Mouse (Mus musculus) forebrain, embryonic 11.5 days (tissue): ENCODE results near the gene Slc25a10. TPM values are rescaled to one million over a fixed set of nuclear protein-coding genes. Genes with fewer than 3 reads are reported as not detected.

ENCODE experiments used
- ATAC-seq: fragments of 200-750 bp; cut with Nextera tagmentation; replicated peaks from 2 replicates; pipeline ENCODE4 v1.8.0; 2017; ENCODE audit warnings: moderate TSS enrichment; ENCODE audit not compliant: low FRiP score
- DNase-seq: peaks from one replicate; pipeline ENCODE4 v3.0.0-alpha.2; 2017; ENCODE audit warnings: low spot score
- H3K27ac ChIP-seq: fragments of 300-500 bp; sonication (generic); 2 replicates; pipeline ENCODE4 v1.5.1; 2014; ENCODE audit warnings: low read depth, low read length
- H3K27me3 ChIP-seq: fragments of 300-500 bp; sonication (generic); 2 replicates; pipeline ENCODE4 v1.6.1; 2014; ENCODE audit warnings: mild to moderate bottlenecking, low read length, mixed read lengths; ENCODE audit not compliant: control insufficient read depth, insufficient read depth
- H3K36me3 ChIP-seq: fragments of 300-500 bp; sonication (generic); 2 replicates; pipeline ENCODE4 v1.6.1; 2014; ENCODE audit warnings: mild to moderate bottlenecking, low read length, moderate library complexity, mixed read lengths; ENCODE audit not compliant: control insufficient read depth, insufficient read depth
- H3K4me1 ChIP-seq: fragments of 300-500 bp; sonication (generic); replicated peaks from 2 replicates; pipeline ENCODE4 v1.6.1; 2014; ENCODE audit warnings: low read length, mixed read lengths; ENCODE audit not compliant: control insufficient read depth, insufficient read depth
- H3K4me2 ChIP-seq: fragments of 300-500 bp; sonication (generic); 2 replicates; pipeline ENCODE4 v1.6.1; 2014; ENCODE audit warnings: low read depth, mild to moderate bottlenecking, low read length, moderate library complexity, mixed read lengths; ENCODE audit not compliant: severe bottlenecking
- H3K4me3 ChIP-seq: fragments of 300-500 bp; sonication (generic); 2 replicates; pipeline ENCODE4 v1.5.1; 2014; ENCODE audit warnings: low read depth, low read length
- H3K9ac ChIP-seq: fragments of 300-500 bp; sonication (generic); 2 replicates; pipeline ENCODE4 v1.6.1; 2014; ENCODE audit warnings: low read length
- H3K9me3 ChIP-seq: fragments of 300-500 bp; sonication (generic); 2 replicates; pipeline ENCODE4 v1.6.1; 2016; ENCODE audit warnings: low read length, mixed read lengths; ENCODE audit not compliant: control insufficient read depth
- WGBS: fragments of 180-500 bp; shearing (Covaris S2); extraction: QIAGEN DNeasy Blood & Tissue Kit; methylation state at CpG from one replicate; pipeline ENCODE4 v1.1.7; 2014; 5-methylcytosine and 5-hydroxymethylcytosine counted together
- polyA plus RNA-seq: library from polyadenylated mRNA; unstranded; fragments of >200 nt; fragmentation: Nextera tagmentation; extraction: Ambion mirVana; gene quantifications from 2 replicates; pipeline ENCODE4 v1.2.1, GENCODE M21; 2014

The Slc25a10 gene
- polyA plus RNA-seq, 1 experiment from 2014 or later, result 50.9 TPM

DNA sequence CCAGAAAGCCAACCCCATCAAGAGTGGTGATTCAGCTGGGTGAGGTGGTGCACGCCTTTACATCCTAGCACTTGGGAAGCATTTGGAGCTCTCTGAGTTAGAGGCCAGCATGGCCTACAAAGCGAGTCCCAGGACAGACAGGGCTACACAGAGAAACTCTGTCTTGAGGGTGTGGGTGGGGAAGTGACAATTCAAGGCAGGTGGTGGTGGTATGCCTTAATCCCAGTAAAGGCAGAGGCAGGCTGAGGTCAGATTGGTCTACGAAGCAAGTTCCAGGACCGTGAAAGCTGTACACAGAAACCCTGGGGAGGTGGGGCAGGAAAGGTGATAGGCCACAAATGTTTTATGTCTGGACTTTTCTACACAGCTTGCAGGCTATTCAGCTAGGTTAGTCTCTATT is 36.7 kb upstream of the Slc25a10 start:
- H3K4me2 ChIP-seq, result no peak overlapping the region
- WGBS, result 93% methylated on average over 4 of the region's 4 CpGs
- no peaks in the 10 kb centered on the region for H3K9me3 ChIP-seq
- no peak overlapping the region for H3K9ac ChIP-seq
- no peaks in the 10 kb centered on the region for H3K27me3 ChIP-seq
- ATAC-seq, result no peak
- H3K4me1 ChIP-seq, result peaks cover 2% of the 10 kb centered on the region; the same call in 1 of the 2 replicates
- H3K36me3 ChIP-seq, result no peaks in the 10 kb centered on the region; the same call in 1 of the 2 replicates
- DNase-seq, result no peak
- no peak overlapping the region for H3K4me3 ChIP-seq
- no peak overlapping the region for H3K27ac ChIP-seq

DNA sequence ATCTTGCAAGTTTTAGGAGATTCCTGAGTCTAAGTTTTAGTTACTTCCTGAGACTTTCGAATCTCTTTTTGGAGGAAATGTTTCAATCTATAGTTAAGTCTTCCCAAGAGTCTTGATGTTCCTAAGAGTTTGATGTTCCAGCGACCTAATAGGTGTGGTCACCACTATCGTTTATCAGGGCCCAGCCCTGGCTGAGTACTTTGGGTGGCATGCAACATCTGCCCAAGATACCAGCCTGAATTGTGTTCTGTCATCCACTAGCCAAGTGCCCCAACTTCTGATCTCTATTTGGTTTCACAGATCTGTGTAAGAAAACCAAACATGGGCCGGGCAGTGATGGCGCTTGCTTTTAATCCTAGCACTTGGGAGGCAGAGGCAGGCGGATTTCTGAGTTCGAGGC is 36.2 kb upstream of the Slc25a10 start:
- 96% methylated on average over 7 of the region's 7 CpGs for WGBS
- H3K4me3 ChIP-seq, result no peak overlapping the region
- DNase-seq, result no peak

DNA sequence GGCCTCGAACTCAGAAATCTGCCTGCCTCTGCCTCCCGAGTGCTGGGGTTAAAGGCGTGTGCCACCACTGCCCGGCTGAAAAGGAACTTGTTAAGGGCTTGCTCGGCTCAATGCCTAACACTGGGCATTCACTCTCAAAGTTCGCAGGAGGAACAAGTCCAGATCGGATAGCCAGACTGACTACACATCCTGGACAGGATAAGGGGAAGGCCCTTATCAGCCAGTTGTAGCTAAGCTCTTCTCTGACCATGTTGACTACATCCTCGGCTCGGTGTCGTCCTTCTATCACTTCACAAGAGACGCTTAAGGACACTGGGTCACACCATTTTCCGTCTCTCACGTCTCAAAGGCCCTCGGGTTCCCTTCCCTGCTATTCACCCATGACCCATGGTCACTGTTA is 34.3 kb upstream of the Slc25a10 start:
- peaks cover 2% of the 10 kb centered on the region; the same call in 1 of the 2 replicates for H3K4me1 ChIP-seq
- WGBS, result 39% methylated on average over 14 of the region's 14 CpGs
- H3K27me3 ChIP-seq, result no peaks in the 10 kb centered on the region
- H3K27ac ChIP-seq, result 0 out of 2 replicates have a peak overlapping the region, but pooled peaks have one; percentile 25
- peaks cover 2% of the 10 kb centered on the region; the same call in 1 of the 2 replicates for H3K36me3 ChIP-seq
- H3K9ac ChIP-seq, result peak overlapping the region; percentile 95
- ATAC-seq (0 out of 2 replicates have a peak, but pooled peaks have one; percentile 10), DNase-seq (no peak)
- H3K4me3 ChIP-seq, result peak overlapping the region; percentile 88
- H3K4me2 ChIP-seq, result peak overlapping the region; percentile 94
- no peaks in the 10 kb centered on the region for H3K9me3 ChIP-seq

More for the DNA sequence above, 36.2 kb upstream of the Slc25a10 start:
- H3K36me3 ChIP-seq, result no peaks in the 10 kb centered on the region; the same call in 1 of the 2 replicates
- no peak for ATAC-seq
- H3K27me3 ChIP-seq, result no peaks in the 10 kb centered on the region
- peaks cover 2% of the 10 kb centered on the region; the same call in 1 of the 2 replicates for H3K4me1 ChIP-seq
- H3K27ac ChIP-seq, result no peak overlapping the region
- H3K9ac ChIP-seq, result no peak overlapping the region
- no peak overlapping the region for H3K4me2 ChIP-seq
- no peaks in the 10 kb centered on the region for H3K9me3 ChIP-seq

DNA sequence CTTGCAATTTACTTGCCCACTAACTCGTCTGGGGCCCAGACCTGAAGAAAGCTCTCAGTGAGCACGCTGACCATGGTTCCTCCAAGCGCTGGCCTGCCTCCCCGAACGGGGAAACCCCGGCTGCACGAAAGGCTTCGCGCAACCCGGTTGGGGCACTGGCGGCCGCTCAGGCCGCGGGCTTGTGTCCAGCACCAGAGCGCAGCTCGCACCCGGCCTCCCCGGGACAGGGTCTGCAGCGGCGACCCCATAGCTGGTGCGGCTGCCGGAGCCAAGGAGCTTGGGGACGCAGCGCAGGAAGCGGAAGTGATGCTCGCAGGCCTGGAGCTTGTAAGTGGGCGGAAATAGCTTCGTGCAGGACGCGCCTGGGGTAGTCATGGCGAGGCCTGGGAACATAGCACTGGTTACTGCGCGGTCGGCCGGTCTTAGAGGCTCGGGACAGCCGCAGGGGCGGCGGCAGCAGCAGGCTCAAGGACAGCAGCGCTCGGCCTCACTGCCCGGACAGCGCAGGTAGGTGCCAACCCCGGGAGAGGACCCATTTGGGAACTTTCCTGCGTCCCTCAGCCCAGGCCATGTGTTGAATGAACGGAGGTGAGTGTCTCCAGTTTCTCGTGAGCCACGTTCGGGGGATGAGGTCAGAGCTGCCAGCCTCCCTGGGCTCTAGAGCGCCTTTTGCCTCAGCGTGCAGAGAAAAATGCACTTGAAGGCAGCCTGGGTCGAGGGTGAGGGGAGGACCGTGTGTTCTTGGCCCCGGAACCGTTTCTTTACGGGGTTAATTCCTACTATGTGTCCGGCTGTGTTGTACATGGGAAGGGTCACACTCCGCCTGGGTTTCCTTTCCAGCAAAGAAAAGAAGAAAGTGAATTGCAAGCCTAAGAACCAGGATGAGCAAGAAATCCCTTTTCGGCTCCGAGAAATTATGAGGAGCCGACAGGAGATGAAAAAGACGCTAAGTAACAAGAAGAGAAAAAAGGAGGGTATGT is 33.6 kb upstream of the Slc25a10 start, which contains the start of the genes Oxld1 and Ccdc137:
TSS of gene Oxld1 (minus strand) at position 297 of the 980 bp plus-strand sequence.
TSS of gene Ccdc137 (plus strand) at position 344 of the 980 bp plus-strand sequence.
- peak within 1 kb of the TSS; percentile 88 for H3K4me3 ChIP-seq
- H3K9ac ChIP-seq, result peak within 1 kb of the TSS; percentile 95
- H3K4me1 ChIP-seq, result peaks cover 2% of the 10 kb centered on the region; the same call in 1 of the 2 replicates
- peak; percentile 88 for ATAC-seq
- peaks cover 2% of the 10 kb centered on the region; the same call in 1 of the 2 replicates for H3K36me3 ChIP-seq
- peak; percentile 88 for DNase-seq
- no peaks in the 10 kb centered on the region for H3K27me3 ChIP-seq
- 4% methylated on average over 62 of the region's 62 CpGs for WGBS
- H3K27ac ChIP-seq, result peak within 1 kb of the TSS; percentile 25; the same call in 1 of the 2 replicates
- no peaks in the 10 kb centered on the region for H3K9me3 ChIP-seq
- H3K4me2 ChIP-seq, result peak within 1 kb of the TSS; percentile 94

DNA sequence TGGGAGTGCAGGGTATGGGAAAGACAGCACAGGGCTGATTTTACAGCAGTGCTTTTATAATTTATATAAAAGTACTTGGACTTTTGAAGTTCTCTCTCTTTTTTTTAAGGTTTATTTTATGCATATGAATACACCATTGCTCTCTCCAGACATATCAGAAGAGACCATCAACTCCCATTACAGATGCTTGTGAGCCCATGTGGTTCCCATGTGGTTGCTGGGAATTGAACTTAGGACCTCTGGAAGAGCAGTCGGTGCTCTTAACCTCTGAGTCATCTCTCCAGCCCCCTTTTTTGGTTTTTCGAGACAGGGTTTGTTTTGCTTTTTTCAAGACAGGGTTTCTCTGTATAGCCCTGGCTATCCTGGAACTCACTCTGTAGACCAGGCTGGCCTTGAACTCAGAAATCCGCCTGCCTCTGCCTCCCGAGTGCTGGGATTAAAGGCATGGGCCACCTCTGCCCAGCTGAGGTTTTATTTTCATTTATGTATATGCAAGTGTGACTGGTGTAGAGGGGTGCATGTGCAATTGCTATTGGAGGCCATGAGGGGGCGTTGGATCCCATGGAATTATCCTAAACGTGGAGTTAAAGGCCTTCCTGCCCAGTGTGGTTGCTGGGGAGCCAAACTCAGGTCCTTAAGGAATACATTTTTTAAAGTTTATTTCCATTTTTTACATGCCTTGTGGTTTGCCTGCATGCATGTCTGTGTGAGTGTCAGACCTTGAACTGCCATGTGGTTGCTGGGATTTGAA is 32.6 kb upstream of the Slc25a10 start:
- no peaks in the 10 kb centered on the region for H3K27me3 ChIP-seq
- ATAC-seq, result no peak
- H3K4me2 ChIP-seq, result peak overlapping the region; percentile 94
- H3K4me3 ChIP-seq, result peak overlapping the region; percentile 88
- H3K9ac ChIP-seq, result peak overlapping the region; percentile 95
- peaks cover 2% of the 10 kb centered on the region; the same call in 1 of the 2 replicates for H3K36me3 ChIP-seq
- no peak overlapping the region for H3K27ac ChIP-seq
- no peak for DNase-seq
- no peaks in the 10 kb centered on the region for H3K9me3 ChIP-seq
- H3K4me1 ChIP-seq, result peaks cover 2% of the 10 kb centered on the region; the same call in 1 of the 2 replicates
- WGBS, result 71% methylated on average over 6 of the region's 6 CpGs

DNA sequence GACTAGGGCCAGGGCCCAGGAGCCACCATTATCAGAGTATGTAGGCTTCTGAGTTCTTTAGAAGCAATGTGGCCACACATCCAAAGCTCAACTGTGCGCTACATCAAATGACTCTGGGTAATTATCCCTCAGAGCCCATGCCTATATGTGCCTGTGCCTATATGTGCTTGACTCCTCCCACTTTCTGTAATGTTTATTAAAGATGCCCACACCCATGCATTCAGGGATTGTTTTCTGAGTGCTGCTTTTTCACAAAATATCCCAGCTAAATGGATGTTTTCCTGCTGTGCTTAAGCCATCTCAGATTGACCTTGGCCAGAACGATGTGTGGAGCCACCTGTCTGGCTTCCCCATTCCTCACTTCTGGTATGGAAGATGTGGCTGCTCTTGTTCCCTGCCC is 28.1 kb upstream of the Slc25a10 start:
- H3K27me3 ChIP-seq, result no peaks in the 10 kb centered on the region
- no peak overlapping the region for H3K27ac ChIP-seq
- DNase-seq (no peak), ATAC-seq (no peak)
- no peak overlapping the region for H3K9ac ChIP-seq
- peaks cover 13% of the 10 kb centered on the region for H3K4me1 ChIP-seq
- peaks cover 2% of the 10 kb centered on the region; the same call in 1 of the 2 replicates for H3K36me3 ChIP-seq
- 96% methylated on average over 2 of the region's 2 CpGs for WGBS
- no peaks in the 10 kb centered on the region for H3K9me3 ChIP-seq
- no peak overlapping the region for H3K4me3 ChIP-seq
- no peak overlapping the region for H3K4me2 ChIP-seq

DNA sequence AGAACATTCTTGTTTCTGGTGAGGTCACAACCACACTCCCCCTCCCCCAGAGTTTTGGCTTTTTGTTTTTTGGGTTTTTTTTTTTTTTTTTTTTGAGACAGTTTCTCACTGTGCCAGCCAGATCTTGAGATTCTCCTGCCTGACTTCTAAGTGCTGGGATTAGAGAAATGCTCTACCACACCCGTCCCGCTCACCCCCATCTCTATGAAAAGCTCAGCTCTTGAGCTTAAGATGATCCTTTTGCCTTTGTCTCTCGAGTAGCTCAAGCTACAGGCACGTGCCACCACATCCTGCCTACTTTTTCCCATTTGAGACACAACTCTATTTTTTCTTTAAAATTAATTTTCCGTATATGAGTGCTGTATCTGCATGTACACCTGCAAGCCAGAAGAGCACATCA is 27.3 kb upstream of the Slc25a10 start:
- no peak for DNase-seq
- no peak overlapping the region for H3K27ac ChIP-seq
- H3K36me3 ChIP-seq, result peaks cover 2% of the 10 kb centered on the region; the same call in 1 of the 2 replicates
- no peak overlapping the region for H3K4me2 ChIP-seq
- no peaks in the 10 kb centered on the region for H3K9me3 ChIP-seq
- H3K4me1 ChIP-seq, result peaks cover 11% of the 10 kb centered on the region
- H3K27me3 ChIP-seq, result no peaks in the 10 kb centered on the region
- no peak overlapping the region for H3K4me3 ChIP-seq
- no peak overlapping the region for H3K9ac ChIP-seq
- WGBS, result 85% methylated on average over 5 of the region's 5 CpGs
- ATAC-seq, result no peak

DNA sequence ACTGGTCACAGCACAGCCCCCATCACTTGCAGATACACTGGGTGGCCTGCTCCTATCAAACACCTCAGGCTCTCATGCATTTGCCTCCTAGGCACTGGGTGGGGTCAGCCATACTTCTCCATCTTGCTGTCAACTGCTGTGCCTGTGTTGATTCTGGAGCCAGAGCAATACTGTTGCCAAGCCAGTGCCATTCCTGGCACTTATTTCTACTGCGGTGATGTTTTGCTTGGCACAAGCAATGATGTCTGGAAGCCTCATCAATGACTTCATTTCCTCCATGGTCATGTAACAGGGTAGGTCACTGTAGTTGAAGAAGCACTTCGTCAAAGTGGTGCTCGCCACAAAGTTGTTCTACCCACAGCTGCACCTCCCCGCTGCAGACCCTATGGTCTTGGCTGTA is 26.1 kb upstream of the Slc25a10 start:
- Histone ChIP-seq H3K4me1 (peaks cover 11% of the 10 kb centered on the region), H3K27ac (no peak overlapping the region), H3K9me3 (no peaks in the 10 kb centered on the region), H3K27me3 (no peaks in the 10 kb centered on the region), H3K9ac (no peak overlapping the region), H3K36me3 (peaks cover 2% of the 10 kb centered on the region; the same call in 1 of the 2 replicates), H3K4me3 (no peak overlapping the region), H3K4me2 (no peak overlapping the region)
- DNase-seq (no peak), ATAC-seq (no peak)
- WGBS, result 95% methylated on average over 4 of the region's 4 CpGs
